Mouse (Mus musculus) hindbrain, embryonic 14.5 days (tissue): ENCODE results near the gene Cda. TPM values are rescaled to one million over a fixed set of nuclear protein-coding genes. Genes with fewer than 3 reads are reported as not detected.
A peak's percentile ranks its signal among the peaks of the same experiment; 100 is the strongest.
"Not testable (repeated sequence)": the region's sequence is repeated elsewhere in the genome, so short reads cannot be mapped to it uniquely, and the experiment has no call there.

ENCODE experiments used
- ATAC-seq: fragments of 200-750 bp; cut with Nextera tagmentation; 2 replicates; pipeline ENCODE4 v1.8.0; 2017; ENCODE audit warnings: moderate number of reproducible peaks, mild to moderate bottlenecking, moderate TSS enrichment, moderate library complexity; ENCODE audit not compliant: low FRiP score
- DNase-seq: peaks from one replicate; pipeline ENCODE4 v3.0.0-alpha.2; 2015; ENCODE audit warnings: low spot score
- H3K27ac ChIP-seq: fragments of 300-500 bp; sonication (generic); 2 replicates; pipeline ENCODE4 v1.5.1; 2014; ENCODE audit warnings: mild to moderate bottlenecking, moderate library complexity
- H3K27me3 ChIP-seq: fragments of 300-500 bp; sonication (generic); 2 replicates; pipeline ENCODE4 v1.6.1; 2014; ENCODE audit warnings: mild to moderate bottlenecking, low read length, mixed read lengths; ENCODE audit not compliant: control insufficient read depth, insufficient read depth
- H3K36me3 ChIP-seq: fragments of 300-500 bp; sonication (generic); replicated peaks from 2 replicates; pipeline ENCODE4 v1.6.1; 2014; ENCODE audit not compliant: control insufficient read depth, insufficient read depth
- H3K4me1 ChIP-seq: fragments of 300-500 bp; sonication (generic); replicated peaks from 2 replicates; pipeline ENCODE4 v1.6.1; 2014; ENCODE audit warnings: antibody characterized with exemption, low read length, mixed read lengths; ENCODE audit not compliant: control insufficient read depth, insufficient read depth
- H3K4me2 ChIP-seq: fragments of 300-500 bp; sonication (generic); replicated peaks from 2 replicates; pipeline ENCODE4 v1.6.1; 2014; ENCODE audit warnings: mild to moderate bottlenecking, moderate library complexity
- H3K4me3 ChIP-seq: fragments of 300-500 bp; sonication (generic); replicated peaks from 2 replicates; pipeline ENCODE4 v1.5.1; 2014; ENCODE audit warnings: mild to moderate bottlenecking, low read length
- H3K9ac ChIP-seq: fragments of 300-500 bp; sonication (generic); 2 replicates; pipeline ENCODE4 v1.6.1; 2014
- H3K9me3 ChIP-seq: fragments of 300-500 bp; sonication (generic); 2 replicates; pipeline ENCODE4 v1.6.1; 2016; ENCODE audit warnings: low read length; ENCODE audit not compliant: control insufficient read depth
- WGBS: fragments of 180-500 bp; shearing (Covaris S2); extraction: QIAGEN DNeasy Blood & Tissue Kit; methylation state at CpG from one replicate; pipeline ENCODE4 v1.1.7; 2014; 5-methylcytosine and 5-hydroxymethylcytosine counted together
- polyA plus RNA-seq: library from polyadenylated mRNA; unstranded; fragments of >200 nt; fragmentation: Nextera tagmentation; extraction: Ambion mirVana; gene quantifications from 2 replicates; pipeline ENCODE4 v1.2.1, GENCODE M21; 2014

Cda gene
- polyA plus RNA-seq, 1 experiment from 2014 or later, result 6.4 TPM

DNA sequence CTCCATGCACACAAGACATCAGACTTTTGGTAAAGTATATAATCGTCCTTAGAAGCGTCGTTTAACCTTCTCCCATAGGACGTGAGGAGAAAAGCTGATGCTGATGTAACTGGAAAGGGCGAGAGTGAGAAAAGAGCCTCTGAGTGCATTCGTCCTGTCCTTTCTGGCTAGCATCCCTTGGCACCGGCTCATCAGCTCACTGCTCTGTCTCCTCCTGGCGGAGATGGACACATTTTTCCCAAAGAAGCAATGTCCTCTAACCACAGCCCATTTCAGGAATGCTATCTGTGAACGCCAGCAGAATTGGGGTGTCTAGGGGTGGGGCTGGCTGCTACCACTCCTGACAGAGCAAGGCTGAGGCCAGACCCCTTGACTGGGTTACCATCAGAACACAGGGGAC lies 36.1 kb downstream of the Cda start:
- DNase-seq (no peak), ATAC-seq (no peak)
- Histone ChIP-seq H3K9me3 (no peaks in the 10 kb centered on the region), H3K27ac (no peak overlapping the region), H3K4me1 (no peaks in the 10 kb centered on the region), H3K9ac (no peak overlapping the region), H3K4me2 (no peak overlapping the region), H3K36me3 (no peaks in the 10 kb centered on the region), H3K27me3 (no peaks in the 10 kb centered on the region), H3K4me3 (no peak overlapping the region)
- WGBS, result 80% methylated on average over 9 of the region's 9 CpGs

GRCm38 (mm10) chr4:138330264-138330671 lies 37.5 kb downstream of the Cda start:
- no peaks in the 10 kb centered on the region for H3K27me3 ChIP-seq
- no peaks in the 10 kb centered on the region for H3K36me3 ChIP-seq
- H3K9me3 ChIP-seq, result no peaks in the 10 kb centered on the region
- H3K4me1 ChIP-seq, result 0 out of 2 replicates have a peak, but pooled peaks cover under 1% of the 10 kb centered on the region
- H3K27ac ChIP-seq, result no peak overlapping the region
- WGBS, result 30% methylated on average over 15 of the region's 15 CpGs
- DNase-seq (no peak), ATAC-seq (no peak)
- H3K9ac ChIP-seq, result no peak overlapping the region
- H3K4me3 ChIP-seq, result no peak overlapping the region
- no peak overlapping the region for H3K4me2 ChIP-seq

DNA sequence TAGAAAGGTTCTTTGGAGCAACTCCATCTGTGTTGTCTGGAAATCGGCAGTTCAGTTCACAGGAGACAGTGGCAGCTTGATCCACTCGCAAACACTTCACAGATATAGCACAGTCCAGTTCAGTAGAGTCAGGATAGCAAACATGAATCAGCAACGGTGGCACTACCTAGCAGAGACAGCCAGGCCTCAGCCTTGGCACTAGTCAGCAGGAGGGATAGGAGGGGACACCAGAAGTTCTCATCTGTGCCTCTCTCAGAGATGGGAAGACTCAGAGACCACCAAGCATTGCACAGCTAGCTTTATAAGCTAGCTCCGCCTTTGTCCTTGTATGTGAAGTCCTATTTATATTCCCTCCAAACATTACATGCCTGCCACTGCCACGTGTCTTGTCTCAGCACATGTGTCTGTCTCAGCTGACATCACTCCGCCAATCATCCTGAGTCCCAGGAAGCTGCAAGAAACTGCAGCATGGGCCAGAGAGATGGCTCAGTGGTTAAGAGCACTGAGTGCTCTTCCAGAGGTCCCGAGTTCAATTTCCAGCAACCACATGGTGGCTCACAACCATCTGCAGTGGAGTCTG lies 39.8 kb downstream of the Cda start:
- H3K27me3 ChIP-seq, result no peaks in the 10 kb centered on the region
- peak overlapping the region; percentile 45 for H3K4me2 ChIP-seq
- ATAC-seq, result no peak
- H3K4me3 ChIP-seq, result peak overlapping the region; percentile 20
- H3K4me1 ChIP-seq, result peaks cover 16% of the 10 kb centered on the region
- H3K9ac ChIP-seq, result no peak overlapping the region
- no peak for DNase-seq
- no peak overlapping the region for H3K27ac ChIP-seq
- 72% methylated on average over 7 of the region's 7 CpGs for WGBS
- no peaks in the 10 kb centered on the region for H3K9me3 ChIP-seq
- H3K36me3 ChIP-seq, result no peaks in the 10 kb centered on the region

GRCm38 (mm10) chr4:138327155-138327554 lies 40.6 kb downstream of the Cda start:
- H3K27ac ChIP-seq, H3K27me3 ChIP-seq, H3K4me2 ChIP-seq, H3K36me3 ChIP-seq, ATAC-seq, H3K9ac ChIP-seq, H3K4me3 ChIP-seq, H3K9me3 ChIP-seq, DNase-seq: not testable (repeated sequence)
- 61% methylated on average over 8 of the region's 12 CpGs for WGBS
- H3K4me1 ChIP-seq, result peaks cover 18% of the 10 kb centered on the region

- 4% methylated on average over 41 of the region's 41 CpGs for WGBS
- ATAC-seq, result peak; percentile 67
- Histone ChIP-seq H3K9ac (peak within 1 kb of the TSS; percentile 85), H3K4me2 (peak within 1 kb of the TSS; percentile 53), H3K27ac (peak within 1 kb of the TSS; percentile 91), H3K9me3 (no peaks in the 10 kb centered on the region), H3K27me3 (no peaks in the 10 kb centered on the region), H3K4me1 (peaks cover 18% of the 10 kb centered on the region), H3K36me3 (no peaks in the 10 kb centered on the region), H3K4me3 (peak within 1 kb of the TSS; percentile 81)
- peak; percentile 88 for DNase-seq
These were observed 41.6 kb downstream of the Cda start, which contains the start of gene Pink1 for GRCm38 (mm10) chr4:138326077-138326695. Gene Pink1, minus strand, starts transcription at chr4:138326307.

- Histone ChIP-seq H3K27ac (peak overlapping the region; percentile 91), H3K27me3 (no peaks in the 10 kb centered on the region), H3K9me3 (no peaks in the 10 kb centered on the region), H3K4me1 (peaks cover 18% of the 10 kb centered on the region), H3K9ac (peak overlapping the region; percentile 85), H3K36me3 (no peaks in the 10 kb centered on the region; the same call in 1 of the 2 replicates), H3K4me2 (peak overlapping the region; percentile 53), H3K4me3 (peak overlapping the region; percentile 81)
- WGBS, result under 1% methylated on average over 40 of the region's 45 CpGs
- DNase-seq, result peak; percentile 82
- peak; percentile 89 for ATAC-seq
These were observed 42.2 kb downstream of the Cda start for GRCm38 (mm10) chr4:138325466-138326076.

DNA sequence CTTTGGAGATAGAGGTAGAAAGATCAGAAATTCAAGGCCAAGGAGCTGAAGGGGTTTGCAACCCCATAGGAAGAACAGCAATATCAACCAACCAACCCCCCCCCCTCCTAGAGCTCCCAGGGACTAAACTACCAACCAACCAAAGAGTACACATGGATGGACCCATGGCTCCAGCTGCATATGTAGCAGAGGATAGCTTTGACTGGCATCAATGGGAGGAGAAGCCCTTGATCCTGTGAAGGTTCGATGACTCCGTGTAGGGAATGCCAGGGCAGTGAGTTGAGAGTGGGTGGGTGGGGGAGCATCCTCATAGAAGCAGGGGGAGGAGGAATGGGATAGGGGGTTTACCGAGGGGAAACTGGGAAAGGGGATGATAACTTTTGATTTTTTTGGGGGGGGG lies 43.3 kb downstream of the Cda start:
- DNase-seq (no peak), ATAC-seq (no peak)
- Histone ChIP-seq H3K27ac (no peak overlapping the region), H3K4me3 (no peak overlapping the region), H3K4me2 (no peak overlapping the region), H3K36me3 (peaks cover 4% of the 10 kb centered on the region; the same call in 1 of the 2 replicates), H3K4me1 (peaks cover 18% of the 10 kb centered on the region), H3K9ac (no peak overlapping the region), H3K9me3 (no peaks in the 10 kb centered on the region), H3K27me3 (no peaks in the 10 kb centered on the region)
- WGBS, result 94% methylated on average over 3 of the region's 3 CpGs

DNA sequence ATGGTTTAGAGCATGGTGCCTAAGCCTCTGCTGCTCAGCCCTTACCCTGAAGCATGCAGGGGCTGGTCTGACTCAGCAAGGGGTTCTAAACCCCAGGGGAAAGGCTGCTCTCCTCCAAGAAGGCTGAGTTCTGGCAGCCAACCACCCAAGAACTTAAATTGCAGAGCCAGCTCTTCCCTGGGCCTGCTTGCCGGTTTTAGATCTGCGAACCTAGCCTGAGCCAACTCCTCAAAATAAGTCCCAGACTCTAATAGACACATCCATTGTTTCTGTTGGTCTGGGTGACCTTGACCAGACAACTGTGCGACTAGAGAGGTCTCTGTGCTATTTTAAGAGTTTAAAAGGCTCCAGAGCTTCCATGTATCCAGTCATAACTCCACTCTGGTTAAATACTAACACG lies 44.0 kb downstream of the Cda start:
- H3K9ac ChIP-seq, result no peak overlapping the region
- peak overlapping the region; percentile 16; the same call in 1 of the 2 replicates for H3K27ac ChIP-seq
- no peak for ATAC-seq
- H3K4me2 ChIP-seq, result no peak overlapping the region
- no peak overlapping the region for H3K4me3 ChIP-seq
- peaks cover 18% of the 10 kb centered on the region for H3K4me1 ChIP-seq
- peaks cover 7% of the 10 kb centered on the region for H3K36me3 ChIP-seq
- no peaks in the 10 kb centered on the region for H3K27me3 ChIP-seq
- H3K9me3 ChIP-seq, result no peaks in the 10 kb centered on the region
- 68% methylated on average over 4 of the region's 4 CpGs for WGBS
- DNase-seq, result no peak

DNA sequence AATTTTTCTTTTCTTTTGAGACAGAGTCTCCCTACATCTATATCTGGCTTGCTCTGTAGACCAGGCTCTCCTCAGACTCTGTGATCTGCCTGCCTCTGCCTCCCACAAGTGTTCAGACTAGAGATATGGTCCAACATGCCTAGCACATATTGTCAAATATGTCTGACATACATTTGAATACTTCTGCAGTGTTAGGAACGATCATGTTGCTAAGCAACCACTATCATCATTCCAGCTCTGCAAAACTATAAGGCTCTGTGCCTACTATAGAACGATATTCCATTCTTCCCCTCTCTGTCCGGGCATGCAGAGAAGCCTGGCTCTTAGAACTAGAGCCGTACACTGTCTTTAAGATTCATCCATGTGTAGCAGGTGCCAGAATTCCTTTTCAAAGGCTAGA lies 45.1 kb downstream of the Cda start:
- DNase-seq (no peak), ATAC-seq (no peak)
- Histone ChIP-seq H3K36me3 (peaks cover 9% of the 10 kb centered on the region), H3K9ac (no peak overlapping the region), H3K4me1 (peaks cover 18% of the 10 kb centered on the region), H3K27ac (no peak overlapping the region), H3K4me2 (no peak overlapping the region), H3K27me3 (no peaks in the 10 kb centered on the region), H3K9me3 (no peaks in the 10 kb centered on the region), H3K4me3 (no peak overlapping the region)
- 17% methylated on average over 4 of the region's 4 CpGs for WGBS
